Mouse (Mus musculus) forebrain, embryonic 13.5 days (tissue): Measurements from ENCODE around the gene Wbp1l. TPM values are rescaled to one million over a fixed set of nuclear protein-coding genes. Genes with fewer than 3 reads are reported as not detected.

Source experiments
- ATAC-seq: fragments of 200-750 bp; cut with Nextera tagmentation; 2 replicates; pipeline ENCODE4 v1.8.0; 2017
- H3K27ac ChIP-seq: fragments of 300-500 bp; sonication (generic); 2 replicates; pipeline ENCODE4 v1.5.1; 2015; ENCODE audit warnings: inconsistent platforms, mild to moderate bottlenecking, moderate library complexity
- H3K27me3 ChIP-seq: fragments of 300-500 bp; sonication (generic); 2 replicates; pipeline ENCODE4 v1.6.1; 2015; ENCODE audit warnings: mild to moderate bottlenecking, inconsistent platforms
- H3K36me3 ChIP-seq: fragments of 300-500 bp; sonication (generic); 2 replicates; pipeline ENCODE4 v1.6.1; 2015; ENCODE audit warnings: mild to moderate bottlenecking, inconsistent platforms; ENCODE audit not compliant: poor library complexity, severe bottlenecking
- H3K4me1 ChIP-seq: fragments of 300-500 bp; sonication (generic); 2 replicates; pipeline ENCODE4 v1.6.1; 2015; ENCODE audit warnings: inconsistent platforms
- H3K4me2 ChIP-seq: fragments of 300-500 bp; sonication (generic); 2 replicates; pipeline ENCODE4 v1.6.1; 2015; ENCODE audit warnings: inconsistent platforms, mild to moderate bottlenecking, moderate library complexity
- H3K4me3 ChIP-seq: fragments of 300-500 bp; sonication (generic); 2 replicates; pipeline ENCODE4 v1.5.1; 2015; ENCODE audit warnings: mild to moderate bottlenecking, inconsistent platforms
- H3K9ac ChIP-seq: fragments of 300-500 bp; sonication (generic); 2 replicates; pipeline ENCODE4 v1.6.1; 2015; ENCODE audit warnings: mild to moderate bottlenecking, inconsistent platforms
- H3K9me3 ChIP-seq: fragments of 300-500 bp; sonication (generic); replicated peaks from 2 replicates; pipeline ENCODE4 v1.6.1; 2016; ENCODE audit warnings: inconsistent platforms
- WGBS: fragments of 180-500 bp; shearing (Covaris S2); methylation state at CpG from one replicate; pipeline ENCODE4 v1.1.7; 2015; 5-methylcytosine and 5-hydroxymethylcytosine counted together
- polyA plus RNA-seq: library from polyadenylated mRNA; unstranded; fragments of >200 nt; fragmentation: Nextera tagmentation; extraction: Ambion mirVana; gene quantifications from 2 replicates; pipeline ENCODE4 v1.2.1, GENCODE M21; 2015

Gene Wbp1l
- polyA plus RNA-seq, 1 experiment from 2014 or later = 33.1 TPM

GRCm38 (mm10) chr19:46669802-46670201 lies 70.9 kb downstream of the Wbp1l start:
- H3K4me3 ChIP-seq = no peak overlapping the region
- H3K27me3 ChIP-seq = 0 out of 2 replicates have a peak, but pooled peaks cover 5% of the 10 kb centered on the region
- H3K4me1 ChIP-seq = peaks cover 10% of the 10 kb centered on the region
- H3K4me2 ChIP-seq = no peak overlapping the region
- 90% methylated on average over 5 of the region's 5 CpGs for WGBS
- H3K9ac ChIP-seq = no peak overlapping the region
- ATAC-seq = no peak
- H3K27ac ChIP-seq = no peak overlapping the region
- H3K36me3 ChIP-seq = no peaks in the 10 kb centered on the region
- H3K9me3 ChIP-seq = no peaks in the 10 kb centered on the region

GRCm38 (mm10) chr19:46670691-46671090 lies 71.8 kb downstream of the Wbp1l start:
- Histone ChIP-seq H3K4me2 (no peak overlapping the region), H3K4me1 (peaks cover 2% of the 10 kb centered on the region; the same call in 1 of the 2 replicates), H3K27me3 (0 out of 2 replicates have a peak, but pooled peaks cover 5% of the 10 kb centered on the region), H3K27ac (no peak overlapping the region), H3K4me3 (no peak overlapping the region), H3K9ac (no peak overlapping the region), H3K9me3 (no peaks in the 10 kb centered on the region), H3K36me3 (no peaks in the 10 kb centered on the region)
- WGBS = 32% methylated on average over 13 of the region's 13 CpGs
- peak; percentile 51; the same call in 1 of the 2 replicates for ATAC-seq

- no peaks in the 10 kb centered on the region for H3K9me3 ChIP-seq
- WGBS = 79% methylated on average over 5 of the region's 5 CpGs
- no peaks in the 10 kb centered on the region for H3K4me1 ChIP-seq
- H3K4me3 ChIP-seq = no peak within 1 kb of the TSS
- no peaks in the 10 kb centered on the region for H3K36me3 ChIP-seq
- H3K9ac ChIP-seq = no peak within 1 kb of the TSS
- H3K27me3 ChIP-seq = 0 out of 2 replicates have a peak, but pooled peaks cover 5% of the 10 kb centered on the region
- no peak within 1 kb of the TSS for H3K4me2 ChIP-seq
- no peak within 1 kb of the TSS for H3K27ac ChIP-seq
- ATAC-seq = no peak
Measured at GRCm38 (mm10) chr19:46672766-46673418, 74.0 kb downstream of the Wbp1l start, which contains the start of gene Cyp17a1. TSS of gene Cyp17a1 (minus strand) at chr19:46673172.

- no peak overlapping the region for H3K9ac ChIP-seq
- H3K27ac ChIP-seq = no peak overlapping the region
- H3K4me1 ChIP-seq = no peaks in the 10 kb centered on the region
- no peak overlapping the region for H3K4me2 ChIP-seq
- ATAC-seq = no peak
- no peak overlapping the region for H3K4me3 ChIP-seq
- H3K36me3 ChIP-seq = no peaks in the 10 kb centered on the region
- 92% methylated on average over 3 of the region's 3 CpGs for WGBS
- 0 out of 2 replicates have a peak, but pooled peaks cover 5% of the 10 kb centered on the region for H3K27me3 ChIP-seq
- H3K9me3 ChIP-seq = no peaks in the 10 kb centered on the region
Measured at GRCm38 (mm10) chr19:46675641-46676040, 76.8 kb downstream of the Wbp1l start.

GRCm38 (mm10) chr19:46679720-46680383 lies 81.0 kb downstream of the Wbp1l start:
- H3K4me1 ChIP-seq = no peaks in the 10 kb centered on the region
- no peak overlapping the region for H3K27ac ChIP-seq
- no peak for ATAC-seq
- WGBS = 70% methylated on average over 12 of the region's 12 CpGs
- no peaks in the 10 kb centered on the region for H3K9me3 ChIP-seq
- H3K4me3 ChIP-seq = no peak overlapping the region
- H3K4me2 ChIP-seq = no peak overlapping the region
- no peaks in the 10 kb centered on the region for H3K27me3 ChIP-seq
- H3K36me3 ChIP-seq = no peaks in the 10 kb centered on the region
- no peak overlapping the region for H3K9ac ChIP-seq

- Histone ChIP-seq H3K4me2 (peak within 1 kb of the TSS; percentile 63), H3K4me1 (peaks cover 10% of the 10 kb centered on the region), H3K27me3 (no peaks in the 10 kb centered on the region), H3K4me3 (peak within 1 kb of the TSS; percentile 72), H3K9ac (peak within 1 kb of the TSS; percentile 87), H3K36me3 (peaks cover 7% of the 10 kb centered on the region; the same call in 1 of the 2 replicates), H3K27ac (peak within 1 kb of the TSS; percentile 63), H3K9me3 (no peaks in the 10 kb centered on the region)
- WGBS = 3% methylated on average over 44 of the region's 44 CpGs
- peak; percentile 97 for ATAC-seq
Measured at GRCm38 (mm10) chr19:46689460-46690372, 90.8 kb downstream of the Wbp1l start, which contains the start of gene Borcs7. TSS of gene Borcs7 (plus strand) at chr19:46689906.

GRCm38 (mm10) chr19:46690387-46690786 lies 91.5 kb downstream of the Wbp1l start:
- peak overlapping the region; percentile 72 for H3K4me3 ChIP-seq
- H3K27me3 ChIP-seq = no peaks in the 10 kb centered on the region
- no peaks in the 10 kb centered on the region for H3K9me3 ChIP-seq
- H3K27ac ChIP-seq = peak overlapping the region; percentile 63
- ATAC-seq = peak; percentile 60
- peak overlapping the region; percentile 87 for H3K9ac ChIP-seq
- H3K4me2 ChIP-seq = peak overlapping the region; percentile 63
- peaks cover 10% of the 10 kb centered on the region for H3K4me1 ChIP-seq
- 69% methylated on average over 11 of the region's 11 CpGs for WGBS
- peaks cover 7% of the 10 kb centered on the region; the same call in 1 of the 2 replicates for H3K36me3 ChIP-seq

- Histone ChIP-seq H3K9me3 (no peaks in the 10 kb centered on the region), H3K36me3 (peaks cover 7% of the 10 kb centered on the region; the same call in 1 of the 2 replicates), H3K4me2 (no peak overlapping the region), H3K4me1 (peaks cover 10% of the 10 kb centered on the region), H3K27me3 (no peaks in the 10 kb centered on the region), H3K27ac (no peak overlapping the region), H3K4me3 (no peak overlapping the region), H3K9ac (no peak overlapping the region)
- ATAC-seq = no peak
- 76% methylated on average over 2 of the region's 2 CpGs for WGBS
Measured at GRCm38 (mm10) chr19:46691078-46691477, 92.2 kb downstream of the Wbp1l start.

GRCm38 (mm10) chr19:46693146-46693545 lies 94.3 kb downstream of the Wbp1l start:
- H3K9me3 ChIP-seq = no peaks in the 10 kb centered on the region
- 84% methylated on average over 4 of the region's 4 CpGs for WGBS
- no peaks in the 10 kb centered on the region for H3K27me3 ChIP-seq
- peaks cover 12% of the 10 kb centered on the region; the same call in 1 of the 2 replicates for H3K36me3 ChIP-seq
- H3K27ac ChIP-seq = no peak overlapping the region
- peaks cover 10% of the 10 kb centered on the region for H3K4me1 ChIP-seq
- no peak overlapping the region for H3K9ac ChIP-seq
- ATAC-seq = no peak
- H3K4me3 ChIP-seq = no peak overlapping the region
- H3K4me2 ChIP-seq = no peak overlapping the region

GRCm38 (mm10) chr19:46696482-46696881 lies 97.6 kb downstream of the Wbp1l start:
- Histone ChIP-seq H3K27ac (no peak overlapping the region), H3K9ac (no peak overlapping the region), H3K4me3 (no peak overlapping the region), H3K36me3 (peaks cover 20% of the 10 kb centered on the region; the same call in 1 of the 2 replicates), H3K9me3 (no peaks in the 10 kb centered on the region), H3K4me2 (no peak overlapping the region), H3K27me3 (no peaks in the 10 kb centered on the region), H3K4me1 (no peaks in the 10 kb centered on the region)
- WGBS = 91% methylated on average over 8 of the region's 8 CpGs
- ATAC-seq = no peak

- H3K4me3 ChIP-seq = no peak overlapping the region
- WGBS = 89% methylated on average over 7 of the region's 7 CpGs
- no peak overlapping the region for H3K27ac ChIP-seq
- no peaks in the 10 kb centered on the region for H3K9me3 ChIP-seq
- no peak overlapping the region for H3K9ac ChIP-seq
- peaks cover 20% of the 10 kb centered on the region; the same call in 1 of the 2 replicates for H3K36me3 ChIP-seq
- H3K4me2 ChIP-seq = no peak overlapping the region
- no peak for ATAC-seq
- H3K27me3 ChIP-seq = no peaks in the 10 kb centered on the region
- H3K4me1 ChIP-seq = no peaks in the 10 kb centered on the region
Measured at GRCm38 (mm10) chr19:46696943-46697342, 98.1 kb downstream of the Wbp1l start.
